Mouse (Mus musculus) right cerebral cortex, adult 18-20 months (tissue): ENCODE data around the gene Ankrd13b.
"Not testable (repeated sequence)": the region's sequence is repeated elsewhere in the genome, so short reads cannot be mapped to it uniquely, and the experiment has no call there.

Experiments used
- DNase-seq: peaks from one replicate; pipeline ENCODE4 v3.0.0; 2022; ENCODE audit warnings: mixed read lengths

Gene Ankrd13b

GRCm38 (mm10) chr11:77489591-77490235 is at the start of gene Ankrd13b:
Ankrd13b (minus strand) TSS chr11:77489678.
- DNase-seq = peak; percentile 85

- DNase-seq = no peak
These were observed 42.8 kb upstream of the Ankrd13b start for GRCm38 (mm10) chr11:77532202-77532846.

GRCm38 (mm10) chr11:77530862-77531261 is 41.4 kb upstream of the Ankrd13b start:
- no peak for DNase-seq

GRCm38 (mm10) chr11:77529644-77530043 is 40.2 kb upstream of the Ankrd13b start:
- DNase-seq = no peak

- not testable (repeated sequence) for DNase-seq
These were observed 38.9 kb upstream of the Ankrd13b start for GRCm38 (mm10) chr11:77528420-77528819.

- DNase-seq = no peak
These were observed 36.5 kb upstream of the Ankrd13b start for GRCm38 (mm10) chr11:77525804-77526486.

DNA sequence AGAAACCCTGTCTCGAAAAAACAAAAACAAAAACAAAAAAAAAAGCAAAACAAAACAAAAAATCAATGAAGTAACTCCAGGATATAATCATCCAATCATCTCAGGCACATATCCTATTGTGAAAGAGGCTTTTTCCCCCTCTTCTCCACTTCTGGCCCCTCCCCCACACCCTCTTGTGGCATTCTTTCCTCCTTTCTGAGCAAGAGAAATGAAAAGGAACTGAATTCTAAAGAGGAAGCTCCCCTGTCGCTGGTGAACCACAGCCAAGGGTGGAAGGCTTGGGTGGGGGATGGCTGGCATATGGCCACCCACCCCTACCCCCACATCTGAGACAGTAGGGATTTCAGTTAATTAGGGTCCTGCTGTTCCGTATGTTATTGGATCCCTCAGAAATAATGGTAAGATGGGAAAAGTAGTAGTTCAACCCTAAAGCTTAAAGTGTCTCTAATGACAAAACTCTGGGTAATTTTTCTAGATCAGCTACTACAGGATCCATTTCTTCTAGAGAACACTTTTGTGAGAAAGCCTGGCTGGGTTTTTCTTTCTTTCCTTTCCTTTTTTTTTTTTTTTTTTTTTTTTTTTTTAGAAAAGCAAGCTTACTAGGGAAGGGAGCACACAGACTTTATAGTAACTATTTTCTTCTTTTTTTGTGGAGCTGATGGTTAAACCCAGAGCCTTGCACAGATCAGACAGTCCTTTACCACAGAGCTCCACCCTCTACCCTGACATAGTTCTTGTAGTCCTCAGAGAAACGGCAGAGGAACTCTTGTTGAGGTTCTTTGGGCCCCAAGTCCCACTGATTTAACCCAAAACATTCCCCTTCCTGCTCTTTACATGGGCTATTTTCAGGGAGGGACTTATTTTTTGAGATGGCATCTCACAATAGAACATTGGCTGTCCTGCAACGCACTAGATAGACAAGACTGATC is 31.4 kb upstream of the Ankrd13b start:
- DNase-seq = no peak

DNA sequence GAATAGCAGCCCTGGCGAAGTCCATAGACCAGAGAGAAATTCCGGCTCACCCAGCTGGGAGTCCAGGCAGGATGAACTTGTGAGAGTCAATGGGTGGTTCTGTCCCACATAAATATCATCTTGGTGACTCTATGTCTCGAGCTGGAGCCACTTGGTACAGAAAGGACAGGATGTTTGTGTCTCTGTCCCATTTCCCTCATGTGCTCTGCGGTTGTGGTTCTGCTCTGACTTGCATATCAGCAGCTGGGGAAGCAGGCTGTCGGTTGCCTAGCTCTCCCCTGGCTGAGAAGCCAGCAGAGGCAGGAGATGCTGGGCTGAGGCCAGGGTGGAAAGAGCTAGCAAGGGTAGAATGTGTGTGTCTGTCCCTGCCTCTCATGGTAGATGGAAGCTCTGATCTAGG is 29.6 kb upstream of the Ankrd13b start, which contains the start of gene Gm10392:
Gene Gm10392 (minus strand): TSS at position 156 of the 400 bp plus-strand sequence.
- no peak for DNase-seq

DNA sequence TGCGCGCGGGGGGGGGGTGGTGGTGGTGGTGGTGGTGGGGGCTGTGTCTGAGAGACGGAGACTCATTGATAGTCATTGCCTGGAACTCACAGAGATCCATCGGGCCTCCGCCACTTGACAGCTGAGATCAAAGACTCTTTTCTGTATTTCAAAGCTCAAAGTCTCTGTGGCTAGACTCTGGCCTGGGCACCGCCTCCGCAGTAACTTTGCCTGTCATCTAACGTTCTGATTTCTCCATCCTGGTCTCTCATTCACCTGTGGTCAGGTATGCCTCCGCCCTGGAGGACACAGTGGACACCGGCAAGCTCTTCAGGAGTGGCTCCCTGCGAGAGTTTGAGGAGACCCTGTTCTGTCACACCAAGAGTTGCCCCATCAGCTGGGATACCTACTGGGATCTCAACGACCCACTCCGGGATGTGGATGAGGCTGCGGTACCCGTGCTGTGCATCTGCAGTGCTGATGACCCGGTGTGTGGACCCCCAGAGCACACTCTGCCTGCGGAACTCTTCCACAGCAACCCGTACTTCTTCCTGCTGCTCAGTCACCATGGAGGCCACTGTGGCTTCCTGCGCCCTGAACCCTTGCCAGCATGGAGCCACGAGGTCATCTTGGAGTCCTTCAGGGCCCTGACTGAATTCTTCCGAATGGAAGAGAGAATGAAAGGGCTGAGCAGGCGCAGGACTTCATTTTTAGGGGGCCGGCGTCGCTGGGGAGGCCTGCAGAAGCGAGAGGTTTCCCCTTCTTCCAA is 28.7 kb upstream of the Ankrd13b start:
- DNase-seq = no peak

GRCm38 (mm10) chr11:77516553-77517425 is 27.3 kb upstream of the Ankrd13b start:
- DNase-seq = no peak

DNA sequence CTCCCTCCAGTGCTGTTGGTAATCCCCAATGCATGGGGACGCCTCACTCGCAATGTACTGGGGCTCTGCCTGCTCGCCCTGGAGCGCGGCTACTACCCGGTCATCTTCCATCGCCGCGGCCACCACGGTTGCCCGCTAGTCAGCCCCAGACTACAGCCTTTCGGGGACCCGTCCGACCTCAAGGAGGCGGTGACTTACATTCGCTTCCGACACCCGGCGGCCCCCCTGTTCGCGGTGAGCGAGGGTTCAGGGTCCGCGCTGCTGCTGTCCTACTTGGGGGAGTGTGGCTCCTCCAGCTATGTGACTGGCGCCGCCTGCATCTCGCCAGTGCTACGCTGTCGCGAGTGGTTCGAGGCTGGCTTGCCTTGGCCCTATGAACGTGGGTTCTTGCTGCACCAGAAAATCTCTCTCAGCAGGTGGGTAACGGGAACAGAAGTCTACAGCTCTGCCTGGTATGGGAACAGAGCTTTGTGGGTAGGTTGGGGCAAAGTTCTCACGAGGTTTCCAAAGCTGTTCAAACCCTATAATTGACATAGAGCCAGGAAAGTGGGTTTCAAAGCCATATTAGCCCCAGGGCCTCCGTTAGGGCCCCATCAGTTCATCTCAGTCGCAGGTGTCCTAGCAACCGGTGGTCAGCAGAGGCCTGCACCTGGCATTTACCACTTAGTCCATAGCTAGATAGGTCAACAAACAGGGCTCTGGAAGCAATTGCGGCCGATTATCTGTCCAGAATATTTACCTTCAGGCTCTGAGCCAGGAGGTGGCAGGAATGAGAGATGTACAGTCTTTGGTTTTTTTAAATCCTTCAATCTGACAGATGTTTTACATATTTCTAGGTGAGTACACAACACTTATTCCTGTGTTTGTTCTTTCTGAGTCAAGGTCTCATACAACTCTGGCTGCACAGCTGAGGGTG is 26.4 kb upstream of the Ankrd13b start, which contains the start of gene Trp53i13:
Gene Trp53i13 (minus strand): TSS at position 344 of the 916 bp plus-strand sequence.
- DNase-seq = no peak

- DNase-seq = peak; percentile 76
These were observed 25.6 kb upstream of the Ankrd13b start, which contains the start of gene Abhd15 for GRCm38 (mm10) chr11:77514832-77515636. Abhd15 (plus strand) TSS chr11:77515121.

DNA sequence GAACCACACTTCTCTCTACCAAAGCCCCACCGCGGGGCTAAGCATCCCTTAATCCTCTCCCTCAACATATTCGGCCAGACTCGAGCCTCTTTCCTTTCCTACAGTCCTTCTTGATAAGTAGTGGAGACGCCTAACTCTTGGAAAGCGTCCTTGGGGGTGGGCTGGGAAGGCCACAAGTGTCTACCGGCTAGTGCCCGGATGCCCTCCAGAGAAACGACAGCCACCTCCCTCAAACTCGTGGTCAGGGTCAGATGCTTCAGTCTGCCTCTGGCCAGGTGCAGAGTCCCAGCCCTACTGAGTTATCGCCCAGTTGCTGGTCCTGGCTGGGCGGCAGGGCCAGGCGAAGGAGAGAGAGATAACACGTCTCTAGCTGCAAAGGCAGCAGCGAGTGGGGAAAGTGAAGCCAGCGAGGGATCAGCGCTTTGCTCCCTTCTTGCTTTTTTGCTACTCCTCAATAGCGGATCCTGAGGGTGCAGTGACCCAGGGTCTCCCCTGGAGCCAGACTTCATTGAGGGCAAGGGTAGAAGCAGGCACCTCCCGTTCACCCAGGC is 24.9 kb upstream of the Ankrd13b start:
- DNase-seq = no peak

- DNase-seq = no peak
These were observed 24.3 kb upstream of the Ankrd13b start for GRCm38 (mm10) chr11:77513811-77514170.

GRCm38 (mm10) chr11:77512891-77513810 is 23.7 kb upstream of the Ankrd13b start:
- no peak for DNase-seq

DNA sequence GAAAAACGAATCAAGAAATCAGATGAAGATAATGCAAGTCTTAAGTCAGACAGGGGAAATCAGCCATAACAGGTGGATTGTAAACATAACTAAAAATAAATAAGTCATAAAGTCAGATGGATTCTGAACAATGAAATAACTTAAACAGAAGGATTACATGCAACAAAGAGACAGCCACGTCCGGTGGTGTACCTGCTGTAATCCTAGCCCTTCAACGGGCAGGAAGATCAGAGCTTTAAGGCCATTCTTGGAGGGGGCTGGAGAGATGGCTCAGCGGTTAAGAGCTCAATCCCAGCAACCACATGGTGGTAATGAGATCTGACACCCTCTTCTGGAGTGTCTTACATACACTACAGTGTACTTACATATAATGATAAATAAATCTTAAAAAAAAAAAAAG is 21.9 kb upstream of the Ankrd13b start:
- no peak for DNase-seq
